Mouse (Mus musculus) cerebellum, postnatal 10 days (tissue): ENCODE measurements around the gene Ttc21b.

Experiments
- DNase-seq, 2 experiments: peaks; one replicate each; pipeline ENCODE4 v3.0.0; 2021; ENCODE audit warnings: mixed read lengths in 2 of 2

Ttc21b gene

GRCm38 (mm10) chr2:66170721-66171120 lies 85.7 kb downstream of the Ttc21b start:
- DNase-seq, result no peak

- no peak for DNase-seq
Measured at GRCm38 (mm10) chr2:66165025-66165424, 91.4 kb downstream of the Ttc21b start.

GRCm38 (mm10) chr2:66158140-66158915 lies 98.1 kb downstream of the Ttc21b start:
- DNase-seq, result peak; percentile 76 to 84

GRCm38 (mm10) chr2:66151436-66151835 lies 105.0 kb downstream of the Ttc21b start:
- no peak for DNase-seq

GRCm38 (mm10) chr2:66150531-66150930 lies 105.9 kb downstream of the Ttc21b start:
- no peak for DNase-seq

- DNase-seq, result no peak
Measured at GRCm38 (mm10) chr2:66148654-66149230, 107.7 kb downstream of the Ttc21b start.

- peak; percentile 49 to 60 for DNase-seq
Measured at GRCm38 (mm10) chr2:66146473-66146872, 109.9 kb downstream of the Ttc21b start.

GRCm38 (mm10) chr2:66144770-66145169 lies 111.6 kb downstream of the Ttc21b start:
- DNase-seq, result no peak

- DNase-seq, result no peak
Measured at GRCm38 (mm10) chr2:66143284-66143683, 113.1 kb downstream of the Ttc21b start.

GRCm38 (mm10) chr2:66142711-66143110 lies 113.7 kb downstream of the Ttc21b start:
- DNase-seq, result no peak

- no peak for DNase-seq
Measured at GRCm38 (mm10) chr2:66142268-66142667, 114.1 kb downstream of the Ttc21b start.

- DNase-seq, result no peak
Measured at GRCm38 (mm10) chr2:66140246-66140645, 116.2 kb downstream of the Ttc21b start.
